Mouse (Mus musculus) lung, postnatal 14 days (tissue): ENCODE measurements at regions not wholly inside any gene's neighbourhood (a gene's known extent, or its start where the extent isn't known, plus 50 kb on each side); places are given as distances from the start of the nearest gene placed in this dataset.

Experiments
- DNase-seq: peaks from one replicate; pipeline ENCODE4 v3.0.0; 2021

DNA sequence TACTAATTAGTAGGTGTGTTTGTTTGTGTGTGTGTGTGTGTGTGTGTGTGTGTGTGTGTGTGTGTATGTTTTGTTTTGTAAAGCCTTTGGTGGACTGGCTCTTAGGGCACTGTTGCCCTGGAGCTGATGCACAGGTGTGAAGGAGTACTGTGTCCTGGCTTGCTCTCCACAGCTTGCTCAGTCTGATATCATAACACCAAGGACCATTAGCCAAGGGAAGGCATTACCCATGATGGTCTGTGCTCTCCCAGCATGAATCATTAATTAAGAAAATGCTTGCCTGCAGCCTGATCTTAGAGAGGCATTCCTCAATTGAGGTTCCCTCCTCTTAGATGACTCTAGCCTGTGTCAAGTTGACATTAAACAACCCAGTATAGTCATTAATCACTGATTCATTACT, 54.7 kb downstream of the Spry2 start:
- no peak for DNase-seq

DNA sequence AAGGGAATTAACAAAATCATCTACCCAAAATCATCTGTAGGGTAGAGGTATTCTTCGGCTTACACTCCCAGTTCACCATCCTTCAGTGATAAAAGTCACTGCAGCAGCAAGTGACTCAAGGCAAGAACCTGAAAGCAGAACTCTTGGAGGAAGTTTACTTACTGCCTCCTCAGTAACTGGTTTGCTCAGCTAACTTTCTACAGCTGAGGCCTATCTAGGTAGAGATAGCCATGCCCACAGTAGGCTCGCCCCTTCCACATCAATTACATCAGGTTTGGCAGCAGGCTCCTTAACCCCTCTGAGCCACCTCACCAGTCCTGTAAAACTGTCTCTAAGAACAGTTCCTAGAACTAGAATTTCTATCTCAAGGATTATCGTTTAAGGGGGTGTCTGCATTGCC, 59.1 kb downstream of the Spry2 start:
- no peak for DNase-seq

DNA sequence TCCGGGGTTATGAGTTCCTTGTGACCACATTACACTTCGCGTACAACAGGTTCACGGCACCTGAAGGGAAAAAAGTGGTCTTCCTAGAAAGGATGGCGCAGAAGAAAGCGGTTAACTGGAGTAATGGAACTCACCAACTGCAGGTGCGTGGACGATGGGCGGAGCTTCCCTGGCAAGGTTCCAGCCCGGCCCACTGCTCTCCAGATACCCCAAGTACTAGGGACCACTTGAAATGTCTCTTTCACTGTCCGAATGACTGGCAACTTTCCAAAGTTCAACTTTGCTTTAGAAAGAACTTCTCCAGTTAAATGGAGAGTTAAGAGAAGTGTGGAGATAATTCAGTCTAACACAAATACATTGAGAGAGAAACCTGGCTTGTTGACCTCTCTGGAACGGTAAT, 65.9 kb downstream of the Spry2 start:
- peak; percentile 58 for DNase-seq

DNA sequence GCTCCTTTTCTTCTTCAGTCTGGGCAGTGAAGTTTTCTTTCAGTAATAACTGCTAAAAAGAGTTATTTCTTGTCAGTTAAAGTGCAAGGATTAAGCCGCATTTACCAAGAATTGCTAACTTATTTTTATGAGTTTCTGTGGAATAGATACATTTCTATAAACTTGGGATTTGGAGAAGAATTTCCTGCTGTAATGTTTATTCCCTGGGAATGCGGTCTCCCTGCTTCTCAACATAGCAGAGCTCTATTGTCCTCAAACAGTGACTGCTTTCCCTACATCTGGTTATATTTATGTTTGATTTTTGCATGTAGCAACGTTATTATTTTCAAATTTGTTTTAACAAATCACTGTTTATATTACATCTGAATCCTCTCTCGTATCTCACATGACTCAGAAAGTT, 66.3 kb downstream of the Spry2 start:
- DNase-seq, result no peak

DNA sequence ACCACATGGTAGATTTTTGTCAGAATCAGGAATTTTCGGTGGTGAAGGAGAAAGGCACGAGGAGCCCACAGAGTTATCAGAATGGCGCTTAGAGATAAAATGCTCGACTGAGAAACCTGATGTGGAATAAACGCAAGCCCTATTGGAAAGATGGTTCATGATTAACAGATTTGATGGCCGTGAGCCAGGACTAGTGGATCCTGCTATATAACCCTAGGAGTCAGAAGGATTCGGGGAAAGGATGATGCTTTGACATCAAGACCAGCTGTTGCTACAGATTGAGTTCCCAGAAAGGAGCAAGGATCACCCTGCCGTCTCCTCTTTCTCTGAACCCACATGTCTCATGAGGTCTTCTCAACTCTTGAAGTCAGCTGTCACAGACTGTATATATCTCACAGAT, 73.5 kb downstream of the Spry2 start:
- DNase-seq, result no peak

DNA sequence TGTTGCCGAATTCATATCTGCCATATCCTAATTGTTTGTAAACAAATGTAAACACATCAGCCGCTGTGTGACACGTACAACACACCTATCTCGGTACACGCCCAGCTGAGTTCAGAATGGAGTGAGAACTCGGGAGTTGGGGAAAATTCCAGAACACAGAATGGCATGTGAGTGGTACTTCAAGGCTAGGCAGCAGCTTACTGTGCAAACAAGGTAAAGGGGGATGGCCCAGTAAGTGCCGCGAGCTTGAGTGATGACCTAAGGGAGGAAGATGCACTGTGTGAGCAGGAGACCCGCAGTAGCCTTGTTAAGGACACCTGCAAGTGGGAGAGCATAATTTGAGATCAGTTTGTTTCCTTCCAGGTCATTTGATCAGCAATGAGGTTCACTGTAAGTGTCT, 74.0 kb downstream of the Spry2 start:
- peak; percentile 45 for DNase-seq

DNA sequence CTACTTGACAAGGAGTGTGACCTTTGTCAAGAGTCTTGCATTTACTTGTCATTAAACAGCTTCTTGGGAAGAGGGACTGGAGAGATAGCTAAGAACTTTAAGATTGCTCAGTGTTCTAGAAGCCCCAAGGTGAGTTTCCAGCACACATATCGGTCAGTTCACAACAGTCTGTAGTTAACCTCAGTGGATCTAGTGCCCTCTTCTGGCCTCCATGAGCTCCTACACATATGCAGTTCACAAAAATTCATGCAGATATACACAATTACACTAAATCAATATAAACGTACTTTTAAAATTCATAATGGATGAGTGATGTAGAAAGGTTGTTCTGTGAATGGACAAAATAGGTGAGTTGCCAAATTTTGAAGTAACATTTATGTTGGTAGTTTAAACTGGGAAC, 77.1 kb downstream of the Spry2 start:
- DNase-seq, result no peak

DNA sequence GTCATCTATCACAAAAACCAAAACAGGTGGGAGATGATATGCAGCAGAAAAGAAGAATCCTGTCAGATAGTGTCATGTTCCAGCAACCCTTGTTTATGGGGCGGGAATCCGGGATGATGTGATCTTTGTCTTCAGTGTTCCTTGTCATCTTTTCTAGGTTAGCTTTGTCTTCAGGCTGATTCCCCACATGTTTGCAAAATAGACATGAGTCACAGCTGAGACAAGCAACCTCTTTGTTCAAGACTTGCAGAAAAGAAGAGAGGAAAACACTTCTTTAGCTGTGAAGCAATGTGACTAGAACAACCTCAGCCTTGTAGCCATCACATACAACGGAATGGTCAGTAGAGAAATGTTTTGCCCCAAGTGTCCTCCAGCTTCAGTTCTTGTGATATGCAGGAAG, 77.8 kb downstream of the Spry2 start:
- no peak for DNase-seq

DNA sequence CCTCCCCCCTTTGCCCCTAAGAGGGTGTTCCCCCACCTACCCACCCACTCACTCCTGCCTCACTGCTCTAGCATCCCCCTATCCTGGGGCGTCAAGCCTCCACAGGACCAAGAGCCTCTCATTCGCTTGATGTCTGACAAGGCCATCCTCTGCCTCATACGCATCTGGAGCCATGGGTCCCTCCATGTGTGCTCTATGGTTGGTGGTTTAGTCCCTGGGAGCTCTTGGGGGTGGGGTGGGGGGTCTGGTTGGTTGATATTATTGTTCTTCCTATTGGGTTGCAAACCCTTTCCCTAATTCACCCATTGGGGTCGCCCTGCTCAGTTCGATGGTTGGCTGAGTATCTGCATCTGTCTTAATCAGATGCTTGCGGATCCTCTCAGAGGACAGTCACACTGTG, 79.1 kb downstream of the Spry2 start:
- DNase-seq, result no peak

DNA sequence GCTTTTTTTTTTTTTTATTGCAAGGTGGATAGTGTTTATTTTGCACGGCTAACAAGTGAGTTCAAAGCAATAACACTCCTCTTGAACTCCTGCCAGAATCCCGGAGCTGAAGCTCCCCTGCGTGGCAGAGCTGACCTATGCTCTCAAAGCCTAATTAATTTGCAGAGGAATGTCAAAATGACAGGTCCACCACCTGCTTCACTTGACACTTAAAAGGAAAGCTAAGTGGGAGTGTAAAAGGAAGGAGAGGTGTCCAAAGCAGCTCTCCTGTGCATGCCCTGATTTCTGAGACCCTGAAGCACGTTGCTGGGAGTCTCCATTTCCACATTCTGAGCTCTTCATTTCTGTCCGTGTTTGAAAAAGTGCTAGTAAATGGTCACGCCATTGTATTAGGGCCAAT, 80.8 kb downstream of the Spry2 start:
- DNase-seq, result no peak

DNA sequence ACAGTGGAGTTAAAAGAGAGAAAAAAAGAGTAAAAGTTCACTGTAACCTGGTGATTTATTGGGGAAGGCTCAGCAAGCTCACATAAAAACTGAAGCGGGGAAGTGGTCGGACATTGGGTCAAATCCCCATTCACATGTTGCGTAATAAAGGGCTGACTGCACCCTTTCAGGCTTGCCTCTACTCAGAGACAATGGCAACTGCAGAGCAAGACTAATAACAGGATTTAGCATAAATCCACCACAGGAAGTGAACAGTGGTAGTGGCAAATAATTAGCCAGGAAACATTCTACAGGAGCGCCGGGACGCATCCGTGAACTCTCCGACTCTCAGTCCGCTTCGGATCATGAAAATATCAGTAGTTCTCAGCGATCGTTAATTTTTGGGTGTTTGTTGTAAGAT, 81.3 kb downstream of the Spry2 start:
- no peak for DNase-seq

DNA sequence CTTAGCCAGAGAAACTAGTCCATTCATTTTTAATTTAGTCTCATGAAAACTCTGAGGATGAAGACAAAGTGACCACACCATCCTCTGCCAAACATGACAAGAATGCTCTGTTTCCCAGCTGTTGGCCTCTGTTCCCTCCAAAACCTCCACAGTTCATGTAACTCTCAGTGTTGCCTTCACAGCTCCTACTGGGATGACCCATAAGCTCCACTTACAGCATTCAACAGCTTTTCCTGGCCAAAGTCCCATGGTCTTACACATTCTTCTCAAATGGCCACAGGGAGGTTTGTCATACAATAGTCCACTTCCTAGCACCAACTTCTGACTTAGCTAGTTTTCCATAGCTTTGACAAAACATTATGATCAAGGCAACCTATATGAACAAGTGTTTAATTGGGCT, 83.0 kb downstream of the Spry2 start:
- no peak for DNase-seq

DNA sequence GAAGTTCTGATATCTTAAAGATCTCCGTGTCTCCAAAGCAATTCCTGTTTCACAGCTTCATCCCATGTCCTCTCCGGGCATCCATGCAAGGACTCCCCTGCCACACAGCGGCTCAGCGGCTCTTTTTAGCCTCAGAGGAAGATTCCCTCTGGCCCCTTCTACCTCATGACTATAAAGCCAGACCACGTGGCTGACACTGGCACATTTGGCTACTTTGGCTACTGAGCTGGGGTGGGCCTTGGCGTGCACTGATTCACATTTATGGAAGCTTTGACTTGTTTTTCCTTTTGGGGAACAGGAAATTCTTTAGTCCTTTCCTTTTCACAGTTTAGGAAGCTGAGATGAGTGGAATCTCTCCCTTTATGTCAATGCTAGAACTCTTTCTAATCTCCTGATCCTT, 83.5 kb downstream of the Spry2 start:
- DNase-seq, result no peak

DNA sequence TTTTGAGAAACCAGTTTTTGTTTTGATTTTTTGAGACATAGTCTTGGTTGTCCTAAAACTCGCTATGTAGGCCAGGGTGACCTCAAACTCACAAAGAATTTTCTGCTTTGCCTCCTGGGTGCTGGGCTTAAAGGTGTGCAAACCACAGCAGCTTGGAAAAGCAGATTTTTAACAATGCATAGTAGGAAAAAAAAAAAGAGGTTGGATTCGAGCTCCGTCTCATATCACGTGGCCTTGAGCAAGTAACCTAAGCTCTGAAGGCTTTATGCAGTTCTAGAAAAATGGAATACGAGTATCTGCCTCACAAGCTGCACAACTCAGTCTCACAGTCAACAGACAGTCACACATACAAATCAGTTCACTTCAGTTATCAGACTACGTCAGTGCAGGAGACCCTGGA, 90.9 kb downstream of the Spry2 start:
- no peak for DNase-seq

DNA sequence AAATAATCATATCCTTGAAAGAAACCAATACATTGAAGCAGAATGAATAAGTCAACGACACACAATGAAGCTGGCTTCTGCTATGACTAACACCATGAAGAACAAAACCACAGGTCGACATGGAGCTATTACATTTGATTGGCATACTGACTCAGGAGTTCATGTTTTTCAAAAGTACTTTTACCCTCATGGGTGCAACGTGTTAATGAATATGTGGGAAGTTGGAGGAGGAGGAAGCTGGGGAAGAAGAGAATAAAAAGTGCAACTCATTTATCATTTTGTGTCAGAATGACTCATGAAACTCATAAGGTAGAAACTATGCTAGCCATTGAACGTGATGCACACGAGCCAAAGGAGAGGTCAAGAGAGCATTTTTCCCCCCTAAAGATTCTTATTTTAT, 91.3 kb downstream of the Spry2 start:
- DNase-seq, result no peak

DNA sequence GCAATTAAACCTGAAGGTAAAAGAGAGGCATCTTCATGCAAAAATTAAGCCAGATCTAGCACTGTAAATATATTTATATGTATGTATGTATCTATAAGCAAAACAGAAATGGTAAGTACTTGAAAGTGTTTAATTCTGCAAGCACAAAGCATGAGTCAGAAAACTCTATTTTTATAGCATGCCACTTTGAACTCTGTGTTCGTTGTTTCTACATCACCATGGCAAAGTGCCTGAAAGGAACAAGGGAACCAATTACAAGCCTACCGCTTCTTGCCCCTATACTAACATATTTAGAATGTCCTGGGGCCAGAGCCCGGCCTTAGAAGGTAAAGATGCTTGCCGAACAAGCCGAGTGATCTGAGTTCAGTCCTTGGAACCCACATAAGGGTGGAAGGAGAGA, 91.9 kb downstream of the Spry2 start:
- no peak for DNase-seq

DNA sequence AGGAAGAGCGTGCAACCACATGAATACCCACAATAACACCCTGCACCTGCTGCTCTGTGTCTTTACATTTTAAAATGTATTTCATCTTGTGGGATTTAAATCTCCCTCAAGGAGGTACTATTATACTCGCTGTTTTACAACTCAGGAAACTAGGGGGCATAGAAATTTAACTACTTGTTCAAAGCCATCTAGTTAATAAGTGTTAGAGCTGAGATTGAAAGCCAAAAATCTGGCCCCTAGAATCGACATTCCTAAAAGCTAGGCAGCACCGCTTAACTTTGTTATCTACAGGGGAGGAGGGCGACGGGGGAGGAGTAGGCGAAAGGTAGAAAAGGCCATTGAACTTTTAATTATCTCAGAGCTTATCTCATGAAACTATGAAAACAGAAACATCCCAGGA, 93.3 kb downstream of the Spry2 start:
- no peak for DNase-seq

DNA sequence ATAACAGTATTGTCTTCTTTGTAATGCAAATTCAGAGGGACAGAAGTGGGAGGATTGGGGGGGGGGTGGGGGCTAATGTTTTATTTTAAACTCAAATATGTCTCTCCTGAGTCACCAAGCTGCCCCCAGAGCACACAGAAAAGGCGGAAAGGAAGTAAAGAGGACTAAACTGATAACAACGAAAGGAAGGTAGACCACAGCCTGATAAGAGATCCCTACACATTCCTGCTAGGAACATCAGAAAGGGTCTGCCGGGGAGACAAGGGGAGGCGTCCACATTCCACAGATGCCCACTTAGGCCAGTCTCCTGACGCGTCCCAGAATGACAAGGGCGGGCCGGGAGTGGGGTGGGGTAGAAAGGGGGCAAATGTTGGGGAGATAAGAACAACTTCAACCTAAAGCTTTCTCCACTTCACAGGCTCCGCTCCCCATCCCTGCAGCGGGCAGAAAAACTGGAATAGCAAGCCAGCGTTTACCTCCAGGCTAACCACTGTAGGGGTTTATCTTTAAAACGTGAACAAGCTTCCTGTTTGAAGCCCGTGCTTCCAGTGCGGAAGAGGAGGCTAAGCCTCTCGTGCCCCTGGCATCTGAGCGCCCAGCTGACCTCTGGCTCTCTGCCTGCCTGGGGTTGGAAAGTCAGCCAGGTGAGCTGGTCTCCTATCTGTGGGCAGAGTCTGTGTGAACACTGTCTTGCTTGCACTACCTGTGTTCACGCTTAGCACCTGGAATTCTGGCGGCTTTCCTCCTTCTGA, 93.9 kb downstream of the Spry2 start:
- DNase-seq, result peak; percentile 58

DNA sequence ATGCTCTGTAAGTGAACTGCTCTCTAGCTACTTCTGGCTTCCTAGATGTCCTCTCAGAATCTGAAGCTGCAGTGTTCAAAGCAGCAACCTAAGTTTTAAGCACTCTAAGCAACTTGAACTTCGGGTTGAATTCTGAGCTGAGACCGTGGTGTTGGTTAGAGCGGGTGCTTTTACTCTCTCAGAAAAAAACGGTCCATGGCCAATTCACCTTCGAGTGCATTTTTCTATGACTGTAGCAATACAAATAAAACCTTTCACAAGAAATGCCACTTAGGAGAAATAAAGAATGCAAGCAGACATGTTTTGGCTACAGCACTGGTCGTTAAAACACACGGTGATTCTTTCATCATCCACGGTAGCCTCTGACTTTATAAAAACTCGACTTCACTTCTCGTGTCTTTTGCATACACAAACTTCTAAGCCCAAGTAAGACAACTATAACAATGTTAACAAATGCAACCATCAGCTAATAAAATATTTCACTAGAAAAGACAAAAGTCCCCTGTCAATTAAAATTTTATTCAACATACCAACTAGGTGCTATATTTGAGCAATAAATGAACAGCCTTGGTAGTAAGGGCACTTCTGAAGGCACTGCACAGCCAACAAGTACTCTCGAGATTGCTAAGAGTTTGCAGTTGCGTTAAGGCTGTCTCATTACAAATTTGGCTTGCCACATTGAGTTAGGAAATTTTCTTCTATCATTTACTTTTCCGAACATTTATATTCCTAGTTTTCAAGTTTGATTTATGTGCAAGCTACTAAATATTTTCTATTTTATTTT, 96.3 kb downstream of the Spry2 start:
- no peak for DNase-seq

DNA sequence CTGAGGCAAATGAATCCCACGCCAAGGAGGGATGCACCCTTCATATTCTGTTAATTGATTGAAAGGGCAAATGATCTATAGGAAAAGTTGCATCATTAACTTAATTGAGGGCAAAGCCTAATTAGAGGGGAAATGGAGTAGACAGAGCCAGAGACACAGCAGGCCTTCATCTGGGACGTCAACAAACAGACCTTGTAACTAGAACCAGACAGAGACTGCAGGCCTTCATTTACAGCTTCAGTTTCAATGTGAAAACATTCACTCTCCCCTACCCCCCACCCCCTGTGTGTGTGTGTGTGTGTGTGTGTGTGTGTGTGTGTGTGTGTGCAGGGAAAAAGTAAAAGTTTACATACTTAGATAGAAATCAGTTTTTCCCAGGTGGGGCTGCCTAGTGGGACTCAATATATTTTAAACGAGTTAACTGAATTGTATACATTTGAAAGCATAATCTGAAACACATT, 97.2 kb downstream of the Spry2 start:
- no peak for DNase-seq

DNA sequence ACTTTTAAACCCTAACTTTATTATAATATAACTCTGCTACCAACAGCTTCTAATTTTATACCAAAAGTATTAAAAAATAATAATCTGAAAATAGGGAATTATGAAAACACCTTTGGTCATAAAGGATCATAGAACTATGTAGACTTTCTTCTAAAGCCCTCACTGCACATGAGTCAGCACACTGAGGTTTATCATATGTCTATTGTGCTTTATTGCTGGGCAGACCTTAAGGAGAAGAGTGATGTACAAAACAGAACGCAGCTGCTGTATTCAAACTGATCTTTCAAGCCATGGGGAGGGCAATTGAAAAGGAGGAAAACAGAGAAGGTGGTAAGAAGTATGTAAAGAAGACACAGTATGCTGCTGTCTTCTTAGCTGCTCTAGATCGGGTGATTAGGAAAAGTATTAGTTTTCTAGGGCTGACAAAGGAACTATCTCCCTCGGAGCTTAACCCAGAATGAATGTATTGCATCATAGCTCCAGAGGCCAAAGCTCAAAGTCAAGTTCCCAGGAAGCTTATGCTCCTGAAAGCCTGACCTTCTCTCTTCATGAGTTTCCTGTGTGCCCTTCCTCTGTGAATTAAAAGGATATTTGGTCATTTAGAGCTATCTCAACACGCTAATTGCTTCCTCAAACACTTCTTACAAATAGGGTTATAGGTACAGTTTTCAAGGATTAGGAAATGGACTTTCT, 103.5 kb downstream of the Spry2 start:
- DNase-seq, result no peak

DNA sequence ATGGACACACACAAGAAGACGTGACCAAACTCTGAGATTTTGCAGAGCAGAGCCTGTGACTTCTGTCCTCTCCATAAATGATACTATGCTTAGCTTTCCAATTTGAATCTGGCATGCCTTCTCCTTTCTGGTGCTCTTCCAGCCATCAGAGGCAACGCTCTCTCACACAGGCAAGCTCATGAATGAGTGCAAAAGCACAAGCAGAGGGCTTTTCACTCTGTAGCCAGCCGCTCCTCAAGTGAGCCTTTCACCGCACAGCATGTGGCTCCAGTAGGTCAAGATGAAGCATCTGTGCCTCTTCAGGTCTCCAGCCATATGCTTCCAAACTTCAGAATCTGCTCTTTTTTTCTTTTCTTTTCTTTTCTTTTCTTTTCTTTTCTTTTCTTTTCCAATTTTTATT, 106.2 kb downstream of the Spry2 start:
- DNase-seq, result no peak

DNA sequence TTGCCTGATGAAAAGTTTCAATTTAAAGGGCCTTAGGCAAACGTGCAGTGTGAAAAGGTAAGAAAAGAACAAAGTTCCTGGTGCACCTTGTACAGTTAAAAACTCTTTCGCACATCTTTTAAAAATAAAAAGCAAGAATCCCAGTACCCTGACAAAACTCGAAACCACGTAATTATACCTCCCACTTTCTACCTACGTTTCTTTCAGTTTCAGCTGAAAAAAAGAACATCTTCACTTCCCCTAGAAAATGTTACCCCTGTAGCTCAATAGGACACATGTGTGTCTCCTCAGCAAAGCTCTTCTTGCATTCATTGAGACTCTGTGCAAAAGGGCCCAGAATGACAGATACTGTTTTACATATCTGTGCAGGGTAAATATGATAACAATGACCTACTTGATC, 113.2 kb downstream of the Spry2 start:
- no peak for DNase-seq

DNA sequence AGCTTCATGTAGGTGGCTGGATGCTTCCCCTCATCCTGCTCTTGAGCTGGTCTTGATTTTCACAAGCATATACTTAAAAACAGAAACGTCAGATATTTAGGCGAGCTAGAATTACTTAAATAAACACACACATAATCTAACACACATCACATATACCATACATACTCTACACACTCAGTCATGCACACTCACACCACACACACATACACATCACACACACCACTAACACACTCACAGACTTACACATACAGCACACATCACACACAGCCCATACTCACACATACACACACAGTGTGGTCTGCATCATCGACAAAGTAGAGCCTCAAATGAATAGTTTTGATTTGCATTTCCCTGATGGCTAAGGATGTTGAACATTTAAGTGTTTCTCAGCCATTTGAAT, 116.9 kb downstream of the Spry2 start:
- DNase-seq, result no peak
